ENCODE assay signal across 25 mouse cellular contexts in genomic region chr16:23145211-23145610, GRCm38 (mm10). TPM values are rescaled to one million over a fixed set of nuclear protein-coding genes. Genes with fewer than 3 reads are reported as not detected.
A peak's percentile ranks its signal among the peaks of the same experiment; 100 is the strongest.
DNase-seq lines count a peak whose midpoint lies in the region; ATAC-seq lines count a peak whose summit lies in the region.
"Had no signal": no experiment of that assay in that cellular context is flagged by ENCODE, and none has a peak within 500 bp of the region (broad histone marks: within the 10 kb centered on the region; RNA-seq: fewer than 3 reads in every experiment).

No protein-coding gene starts in this region.

- 81% methylated on average over 5 of the region's 5 CpGs for WGBS in forebrain, embryonic 11.5 days

- peak; percentile 45; the same call in 1 of the 2 replicates for ATAC-seq in megakaryocyte progenitor cell, adult 5-6 weeks (replicated peaks; ENCODE audit: poor library complexity)
- ATAC-seq in forebrain, embryonic 11.5 days (replicated peaks; ENCODE audit: low FRiP score) = no peak
- ATAC-seq: forebrain, embryonic 13.5 days; forebrain, embryonic 16.5 days had no signal

- no peak overlapping the region for H3K4me3 ChIP-seq in brown adipose tissue, adult 24 weeks (ENCODE audit: insufficient read depth, low read depth, low read length)
- H3K4me3 ChIP-seq in forebrain, embryonic 11.5 days (ENCODE audit: low read depth, low read length) = no peak overlapping the region
- H3K4me3 ChIP-seq: embryonic facial prominence, embryonic 13.5 days; embryonic facial prominence, embryonic 15.5 days; erythroblast, embryonic 14.5 days; forebrain, embryonic 10.5 days; forebrain, embryonic 13.5 days had no signal

- H3K27ac ChIP-seq in brown adipose tissue, adult 24 weeks (replicated peaks; ENCODE audit: low read depth, low read length) = peak overlapping the region; percentile 90
- no peak overlapping the region for H3K27ac ChIP-seq in forebrain, embryonic 11.5 days (ENCODE audit: low read depth, low read length)
- H3K27ac ChIP-seq: embryonic facial prominence, embryonic 13.5 days; embryonic facial prominence, embryonic 15.5 days; forebrain, embryonic 10.5 days; forebrain, embryonic 13.5 days had no signal

- H3K27me3 ChIP-seq in forebrain, embryonic 11.5 days (ENCODE audit: control insufficient read depth, insufficient read depth, low read length) = no peaks in the 10 kb centered on the region
- H3K27me3 ChIP-seq: embryonic facial prominence, embryonic 13.5 days; embryonic facial prominence, embryonic 15.5 days; forebrain, embryonic 13.5 days had no signal

- H3K4me1 ChIP-seq in brown adipose tissue, adult 24 weeks (ENCODE audit: control insufficient read depth, insufficient read depth, insufficient read length, low read length) = peaks cover 9% of the 10 kb centered on the region
- no peaks in the 10 kb centered on the region for H3K4me1 ChIP-seq in forebrain, embryonic 11.5 days (replicated peaks; ENCODE audit: control insufficient read depth, insufficient read depth, low read length)
- H3K4me1 ChIP-seq: embryonic facial prominence, embryonic 13.5 days; embryonic facial prominence, embryonic 15.5 days; forebrain, embryonic 10.5 days; forebrain, embryonic 13.5 days had no signal

- peak; percentile 82 for DNase-seq in adipocyte (ENCODE audit: low spot score)
- no peak for DNase-seq in neural tube, embryonic 10.5 days (ENCODE audit: extremely low spot score, low spot score)
- no peak for DNase-seq in forebrain, embryonic 11.5 days (ENCODE audit: low spot score)
- DNase-seq: adrenal gland, adult 8-10 months; adrenal gland, postnatal 14 days; adrenal gland, postnatal 36 days; cerebellum, adult 11 months; cerebellum, adult 18-20 months; cerebellum, adult 8-10 months; cerebellum, adult 9-11 months; cerebellum, postnatal 14 days; cerebellum, postnatal 36 days; embryo, embryonic 11 days had no signal

- H3K4me2 ChIP-seq in forebrain, embryonic 11.5 days (ENCODE audit: low read depth, low read length, severe bottlenecking) = no peak overlapping the region
- H3K4me2 ChIP-seq: embryonic facial prominence, embryonic 13.5 days; embryonic facial prominence, embryonic 15.5 days; forebrain, embryonic 13.5 days had no signal

- H3K36me3 ChIP-seq in forebrain, embryonic 11.5 days (ENCODE audit: control insufficient read depth, insufficient read depth, low read length) = no peaks in the 10 kb centered on the region
- H3K36me3 ChIP-seq: embryonic facial prominence, embryonic 13.5 days; embryonic facial prominence, embryonic 15.5 days; forebrain, embryonic 10.5 days had no signal

- no peaks in the 10 kb centered on the region for H3K9me3 ChIP-seq in forebrain, embryonic 11.5 days (ENCODE audit: control insufficient read depth, low read length)
- H3K9me3 ChIP-seq: embryonic facial prominence, embryonic 13.5 days; embryonic facial prominence, embryonic 15.5 days; forebrain, embryonic 10.5 days; forebrain, embryonic 13.5 days had no signal

- no peak overlapping the region for H3K9ac ChIP-seq in forebrain, embryonic 11.5 days (ENCODE audit: low read length)
- H3K9ac ChIP-seq: embryonic facial prominence, embryonic 13.5 days; embryonic facial prominence, embryonic 15.5 days; forebrain, embryonic 13.5 days had no signal

RNA-seq across cellular contexts. Expression of gene Adipoq, which starts 1.1 kb away (rescaled TPM):
- polyA plus RNA-seq in brown adipose tissue, adult 24 weeks (2012; ENCODE audit: insufficient read depth, insufficient read length, missing spikeins) = 1,590 and 1,771 TPM in 2 replicates
- total RNA-seq in megakaryocyte progenitor cell, adult 5-6 weeks (2015) = not detected in 2 replicates
- total RNA-seq in megakaryocyte progenitor cell, adult 5-6 weeks (2017) = not detected in 2 replicates
- polyA plus RNA-seq in forebrain, embryonic 11.5 days (2014; fragmentation: Nextera tagmentation; extraction: Ambion mirVana) = not detected in 2 replicates
- total RNA-seq: common myeloid progenitor, adult 5-6 weeks; MEL had no signal
- polyA plus RNA-seq: C2C12; embryonic facial prominence, embryonic 11.5 days; embryonic facial prominence, embryonic 13.5 days; erythroblast, embryonic 14.5 days; forebrain, embryonic 10.5 days; forebrain, embryonic 13.5 days; forebrain, embryonic 16.5 days had no signal

RNA-seq across cellular contexts. Expression of gene Rfc4, which starts 17.7 kb away (rescaled TPM):
- 13.8 and 15.6 TPM in 2 replicates for polyA plus RNA-seq in brown adipose tissue, adult 24 weeks (2012; ENCODE audit: insufficient read depth, insufficient read length, missing spikeins)
- total RNA-seq in megakaryocyte progenitor cell, adult 5-6 weeks (2015) = 195 and 224 TPM in 2 replicates
- total RNA-seq in megakaryocyte progenitor cell, adult 5-6 weeks (2017) = 72.3 and 90.3 TPM in 2 replicates
- polyA plus RNA-seq in forebrain, embryonic 11.5 days (2014; fragmentation: Nextera tagmentation; extraction: Ambion mirVana) = 212 and 239 TPM in 2 replicates

RNA-seq across cellular contexts. Expression of gene Eif4a2, which starts 38.0 kb away (rescaled TPM):
- 287 and 288 TPM in 2 replicates for polyA plus RNA-seq in brown adipose tissue, adult 24 weeks (2012; ENCODE audit: insufficient read depth, insufficient read length, missing spikeins)
- total RNA-seq in megakaryocyte progenitor cell, adult 5-6 weeks (2015) = 378 and 464 TPM in 2 replicates
- 592 and 744 TPM in 2 replicates for total RNA-seq in megakaryocyte progenitor cell, adult 5-6 weeks (2017)
- 204 TPM in 2 replicates for polyA plus RNA-seq in forebrain, embryonic 11.5 days (2014; fragmentation: Nextera tagmentation; extraction: Ambion mirVana)

Comparison
In these comparisons a context has a peak if more than half of its experiments do, and no peak if none do; other contexts are left out.
1. RNA of gene Adipoq, which starts 1.1 kb away (polyA plus RNA-seq): 1,590 to 1,771 TPM in brown adipose tissue, adult 24 weeks; not detected in forebrain, embryonic 11.5 days; every median in the first group is over 1,000 times any median in the second.
2. RNA of gene Rfc4, which starts 17.7 kb away (polyA plus RNA-seq): 212 to 239 TPM in forebrain, embryonic 11.5 days; 13.8 to 15.6 TPM in brown adipose tissue, adult 24 weeks; every median in the first group is over 10 times any median in the second.